Mouse (Mus musculus) small intestine, adult 2 months (tissue): Measurements from ENCODE around the gene Notch1. TPM values are rescaled to one million over a fixed set of nuclear protein-coding genes. Genes with fewer than 3 reads are reported as not detected.

Source experiments
- H3K27ac ChIP-seq: fragments of 200-500 bp; 2 replicates; pipeline ENCODE4 v1.5.1; 2012; ENCODE audit warnings: low read depth, low read length, control low read depth, inconsistent platforms; ENCODE audit not compliant: insufficient read depth
- H3K27me3 ChIP-seq: fragments of 200-500 bp; 2 replicates; pipeline ENCODE4 v1.6.1; 2012; ENCODE audit warnings: mild to moderate bottlenecking, moderate library complexity, low read length, inconsistent platforms; ENCODE audit not compliant: control insufficient read depth, insufficient read depth
- H3K36me3 ChIP-seq: fragments of 200-500 bp; 2 replicates; pipeline ENCODE4 v1.6.1; 2012; ENCODE audit warnings: mild to moderate bottlenecking, low read length, control low read depth, inconsistent platforms; ENCODE audit not compliant: control insufficient read depth, insufficient read depth
- H3K4me1 ChIP-seq: fragments of 200-500 bp; 2 replicates; pipeline ENCODE4 v1.6.1; 2012; ENCODE audit warnings: low read length, inconsistent platforms, mixed read lengths; ENCODE audit not compliant: control insufficient read depth, insufficient read depth, insufficient read length
- H3K4me3 ChIP-seq: fragments of 200-500 bp; 2 replicates; pipeline ENCODE4 v1.5.1; 2012; ENCODE audit warnings: low read depth, mild to moderate bottlenecking, control low read depth, inconsistent platforms, low read length, moderate library complexity
- CTCF ChIP-seq: fragments of 200-500 bp; IDR thresholded peaks from 2 replicates; pipeline ENCODE4 v1.5.1; 2012; ENCODE audit warnings: low read depth, mild to moderate bottlenecking, control low read depth, inconsistent platforms, low read length, moderate library complexity, mixed read lengths; ENCODE audit not compliant: insufficient replicate concordance, insufficient read length; ENCODE audit errors: extremely low read depth
- POLR2A ChIP-seq: fragments of 200-500 bp; IDR thresholded peaks from 2 replicates; pipeline ENCODE4 v1.6.1; 2012; ENCODE audit warnings: low read depth, mild to moderate bottlenecking, control low read depth, inconsistent platforms, low read length, moderate library complexity
- WGBS: fragments of 180-500 bp; shearing (Covaris S2); methylation state at CpG from one replicate; pipeline ENCODE4 v1.1.7; 2018; 5-methylcytosine and 5-hydroxymethylcytosine counted together
- polyA plus RNA-seq: library from polyadenylated mRNA; depleted of rRNA; stranded (reverse); fragments of >200 nt; gene quantifications from 2 replicates; pipeline ENCODE4 v1.2.3, GENCODE M21; 2012

The Notch1 gene
- polyA plus RNA-seq, 1 experiment, result 19.6 TPM

- Histone ChIP-seq H3K27ac (no peak overlapping the region), H3K36me3 (no peaks in the 10 kb centered on the region), H3K27me3 (no peaks in the 10 kb centered on the region), H3K4me1 (peaks cover 8% of the 10 kb centered on the region), H3K4me3 (no peak overlapping the region)
- 92% methylated on average over 6 of the region's 6 CpGs for WGBS
- TF ChIP-seq POLR2A (no peak), CTCF (no peak)
Observed at GRCm38 (mm10) chr2:26519753-26520152, 3.3 kb upstream of the Notch1 start.

GRCm38 (mm10) chr2:26516987-26517386 lies 524 bp upstream of the Notch1 start:
- peaks cover 9% of the 10 kb centered on the region for H3K4me1 ChIP-seq

DNA sequence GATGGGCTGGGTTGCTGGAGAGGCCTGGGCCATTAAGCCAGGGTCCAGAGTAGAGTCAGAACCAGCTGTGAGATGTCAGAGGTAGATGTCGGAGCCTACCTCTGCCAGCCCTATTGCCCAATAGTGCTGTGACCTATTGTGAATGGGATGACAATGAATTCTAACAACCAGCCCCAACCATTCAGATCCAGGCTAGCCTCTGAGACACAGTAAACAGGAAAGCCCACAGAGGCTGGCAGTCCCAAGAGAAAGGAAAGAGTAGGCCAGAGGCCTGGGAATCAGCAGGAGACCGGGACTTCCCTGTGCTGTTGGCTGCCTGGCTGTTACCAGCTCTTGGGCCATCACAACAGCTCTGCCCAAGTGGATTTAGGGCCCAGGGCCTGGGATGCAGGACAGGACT lies 1.1 kb downstream of the Notch1 start:
- H3K4me3 ChIP-seq, result no peak overlapping the region
- no peaks in the 10 kb centered on the region for H3K36me3 ChIP-seq
- H3K4me1 ChIP-seq, result peaks cover 9% of the 10 kb centered on the region
- 77% methylated on average over 2 of the region's 2 CpGs for WGBS
- H3K27ac ChIP-seq, result 0 out of 2 replicates have a peak overlapping the region, but pooled peaks have one; percentile 35
- no peaks in the 10 kb centered on the region for H3K27me3 ChIP-seq
- no peak for TF ChIP-seq CTCF
- TF ChIP-seq POLR2A, result no peak

More at GRCm38 (mm10) chr2:26516987-26517386, 524 bp upstream of the Notch1 start:
- 91% methylated on average over 5 of the region's 5 CpGs for WGBS
- Histone ChIP-seq H3K4me3 (no peak overlapping the region), H3K27ac (no peak overlapping the region), H3K27me3 (no peaks in the 10 kb centered on the region), H3K36me3 (no peaks in the 10 kb centered on the region)
- TF ChIP-seq CTCF (no peak), POLR2A (no peak)

GRCm38 (mm10) chr2:26513105-26513745 lies 3.2 kb downstream of the Notch1 start:
- Histone ChIP-seq H3K4me1 (peaks cover 9% of the 10 kb centered on the region), H3K4me3 (no peak overlapping the region), H3K27ac (no peak overlapping the region), H3K27me3 (no peaks in the 10 kb centered on the region), H3K36me3 (no peaks in the 10 kb centered on the region)
- no peak for TF ChIP-seq POLR2A
- 52% methylated on average over 4 of the region's 4 CpGs for WGBS

DNA sequence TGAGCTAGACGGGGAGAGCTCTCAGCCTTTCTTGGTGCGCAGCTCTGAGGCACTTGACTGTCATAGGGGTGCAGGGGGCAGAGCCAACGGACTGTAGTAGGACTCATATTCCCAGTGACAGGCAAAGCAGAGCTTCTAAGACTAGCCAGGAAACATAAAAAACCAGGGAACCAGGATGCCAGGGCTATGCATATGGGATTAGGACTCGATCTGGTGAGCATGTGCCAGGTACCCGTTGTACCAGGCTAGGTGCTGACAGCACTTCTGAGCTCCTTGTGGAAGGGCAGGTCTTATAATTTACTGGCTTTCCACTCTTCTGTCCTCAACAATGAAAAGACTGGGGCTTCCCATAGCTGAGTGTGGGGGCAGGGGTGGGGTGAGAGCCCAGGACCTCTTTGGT lies 7.8 kb downstream of the Notch1 start:
- no peak overlapping the region for H3K27ac ChIP-seq
- 87% methylated on average over 5 of the region's 5 CpGs for WGBS

DNA sequence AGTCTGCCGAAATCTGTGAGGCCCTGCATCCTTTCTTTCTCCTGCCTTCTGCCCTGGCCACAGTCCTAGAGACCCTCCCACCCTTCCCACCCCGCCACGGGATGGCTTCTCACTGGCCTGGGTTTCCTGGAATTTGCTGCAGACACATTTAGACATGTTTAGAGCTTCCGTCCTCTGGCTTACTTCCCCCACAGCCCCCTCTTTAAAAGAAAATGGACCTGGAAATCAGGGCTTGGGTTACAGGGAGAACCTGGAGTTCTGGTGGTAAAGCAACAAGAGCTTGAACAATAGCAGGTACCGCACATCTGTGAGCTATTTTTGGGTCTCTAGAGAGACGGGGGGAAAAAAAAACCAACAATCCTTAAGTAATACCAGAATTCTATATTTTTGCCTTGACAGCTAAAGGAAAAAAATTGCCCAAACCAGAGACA lies 8.5 kb downstream of the Notch1 start:
- Histone ChIP-seq H3K4me1 (peaks cover 6% of the 10 kb centered on the region), H3K4me3 (no peak overlapping the region), H3K27ac (no peak overlapping the region), H3K36me3 (no peaks in the 10 kb centered on the region), H3K27me3 (no peaks in the 10 kb centered on the region)
- TF ChIP-seq POLR2A (no peak), CTCF (no peak)
- 67% methylated on average over 6 of the region's 6 CpGs for WGBS

More for the DNA sequence above, 7.8 kb downstream of the Notch1 start:
- Histone ChIP-seq H3K36me3 (no peaks in the 10 kb centered on the region), H3K4me1 (peaks cover 6% of the 10 kb centered on the region), H3K27me3 (no peaks in the 10 kb centered on the region), H3K4me3 (no peak overlapping the region)
- no peak for TF ChIP-seq POLR2A
- no peak for TF ChIP-seq CTCF

DNA sequence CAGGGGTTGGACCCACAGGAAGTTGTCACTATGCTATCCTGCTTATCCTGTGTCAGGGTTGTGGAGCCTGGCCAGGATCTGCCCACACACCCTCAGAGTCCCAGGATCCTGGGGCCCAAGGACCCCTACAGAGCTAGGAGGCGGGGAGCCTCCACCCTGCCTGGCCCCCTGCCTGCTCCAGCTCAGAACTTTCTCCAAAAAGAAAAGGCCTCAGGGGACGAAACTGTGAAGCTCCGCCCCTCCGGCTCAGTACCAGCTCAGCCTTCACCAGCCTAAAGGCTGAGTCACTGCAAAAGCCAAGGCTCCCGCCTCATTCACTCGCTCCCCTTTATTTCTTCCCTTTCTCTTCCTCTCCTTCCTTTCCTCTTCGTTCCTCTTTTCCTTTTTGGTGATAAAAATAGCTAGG lies 9.0 kb downstream of the Notch1 start:
- no peak for TF ChIP-seq CTCF
- no peak for TF ChIP-seq POLR2A
- H3K36me3 ChIP-seq, result no peaks in the 10 kb centered on the region
- peaks cover 6% of the 10 kb centered on the region for H3K4me1 ChIP-seq
- no peaks in the 10 kb centered on the region for H3K27me3 ChIP-seq
- WGBS, result 46% methylated on average over 7 of the region's 7 CpGs
- H3K4me3 ChIP-seq, result no peak overlapping the region
- peak overlapping the region; percentile 5; the same call in 1 of the 2 replicates for H3K27ac ChIP-seq

- WGBS, result 95% methylated on average over 3 of the region's 3 CpGs
- Histone ChIP-seq H3K4me1 (peaks cover 8% of the 10 kb centered on the region), H3K36me3 (no peaks in the 10 kb centered on the region), H3K27ac (no peak overlapping the region), H3K27me3 (no peaks in the 10 kb centered on the region), H3K4me3 (no peak overlapping the region)
- TF ChIP-seq CTCF, result no peak
- TF ChIP-seq POLR2A, result no peak
Observed at GRCm38 (mm10) chr2:26506746-26507280, 9.7 kb downstream of the Notch1 start.
